Mouse (Mus musculus) granulocyte monocyte progenitor cell, adult 5-6 weeks (primary cell): ENCODE measurements at regions not wholly inside any gene's neighbourhood (a gene's known extent, or its start where the extent isn't known, plus 50 kb on each side); places are given as distances from the start of the nearest gene placed in this dataset.

Source experiments
- ATAC-seq: replicated peaks from 2 replicates; pipeline ENCODE4 v1.8.0; 2016; ENCODE audit warnings: mild to moderate bottlenecking, moderate TSS enrichment, inconsistent platforms; ENCODE audit not compliant: poor library complexity, severe bottlenecking

DNA sequence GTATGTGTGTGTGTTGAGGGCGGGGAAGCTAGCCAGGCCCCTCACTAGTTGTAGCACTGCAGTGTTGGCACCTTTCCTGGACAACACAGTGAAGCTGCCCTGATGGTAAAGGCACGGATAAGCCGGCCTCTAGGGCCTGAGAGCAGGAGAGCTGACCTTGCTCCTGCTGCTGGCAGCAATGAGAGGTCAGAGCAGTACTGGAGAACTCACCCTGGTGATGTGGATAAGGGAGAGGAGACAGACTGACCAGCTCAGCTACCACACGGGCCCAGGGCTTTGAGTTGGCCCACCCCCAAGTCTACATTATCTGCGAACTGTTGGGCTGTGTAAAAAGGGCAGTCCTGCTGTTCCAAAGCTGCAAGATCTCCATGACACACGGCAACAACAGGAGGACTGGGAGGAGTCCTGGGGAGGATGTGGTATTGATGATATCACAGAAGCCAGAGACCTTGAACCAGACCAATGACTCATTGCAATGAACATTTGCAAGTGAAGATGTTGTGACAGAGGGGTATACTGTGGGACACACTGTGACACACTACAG lies 131.4 kb upstream of the Map1b start:
- ATAC-seq = no peak; the same call in 1 of the 2 replicates

DNA sequence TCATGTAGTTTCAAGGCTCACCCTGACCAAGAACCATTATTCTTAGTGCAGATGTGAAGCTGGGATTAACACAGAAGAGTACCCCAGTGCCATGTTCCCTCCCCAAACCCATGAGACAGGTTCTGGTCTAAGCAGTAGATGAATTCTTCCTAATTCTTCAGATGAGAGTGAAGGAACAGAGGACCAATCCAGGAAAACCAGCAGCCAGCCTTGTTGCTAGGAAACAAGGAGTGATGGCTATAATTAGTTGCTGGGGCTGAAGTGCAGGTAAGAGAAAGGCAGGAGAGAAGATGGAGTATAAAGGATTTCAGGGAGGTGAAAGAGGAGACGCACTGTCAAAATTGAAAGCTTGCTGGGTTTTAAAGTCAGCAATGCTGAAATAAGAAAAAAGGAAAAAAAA lies 128.4 kb upstream of the Map1b start:
- ATAC-seq = no peak

GRCm38 (mm10) chr13:99642811-99643210 lies 126.5 kb upstream of the Map1b start:
- ATAC-seq = no peak

DNA sequence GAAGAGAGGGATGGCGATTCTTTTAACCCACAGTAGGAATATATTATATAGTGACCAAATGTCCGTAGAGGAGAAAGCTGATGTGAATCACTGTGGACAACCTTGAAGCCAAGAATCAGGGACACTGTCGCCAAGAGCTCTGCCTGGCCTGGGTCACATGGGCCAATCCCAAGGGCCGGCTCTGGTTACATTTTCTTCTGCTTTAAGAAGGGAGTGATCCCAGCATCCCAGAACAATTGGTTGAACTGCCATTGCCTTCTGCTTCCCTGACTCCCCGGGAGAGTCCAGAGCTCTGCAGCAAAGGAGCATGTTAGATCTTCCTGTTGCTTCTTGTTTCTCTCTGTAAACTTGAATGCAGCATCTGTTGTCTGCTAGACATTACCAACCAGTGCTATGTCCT lies 126.0 kb upstream of the Map1b start:
- ATAC-seq = no peak

- no peak for ATAC-seq
Observed at GRCm38 (mm10) chr13:99641386-99642165, 125.2 kb upstream of the Map1b start.

DNA sequence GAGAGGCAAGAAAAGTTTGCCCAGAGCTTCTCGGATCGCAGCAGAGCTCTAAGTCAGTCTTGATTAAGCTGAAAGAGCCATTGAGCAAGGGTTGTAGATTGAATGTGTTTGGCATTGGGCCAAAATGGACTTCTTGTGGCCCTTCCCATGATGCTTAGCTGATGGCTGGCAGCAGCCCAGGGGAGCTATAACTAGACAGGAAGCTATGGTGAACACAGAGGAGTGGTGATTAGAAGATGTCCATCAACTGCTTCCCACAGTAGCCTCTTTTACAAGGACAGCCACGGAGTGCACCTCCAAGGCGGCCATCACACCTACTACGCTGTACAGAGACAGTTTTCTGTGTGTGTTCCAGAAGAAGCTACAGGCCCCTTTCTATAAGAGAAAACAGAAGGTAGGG lies 116.4 kb upstream of the Map1b start:
- no peak for ATAC-seq

GRCm38 (mm10) chr13:99630800-99631199 lies 114.5 kb upstream of the Map1b start:
- ATAC-seq = no peak

DNA sequence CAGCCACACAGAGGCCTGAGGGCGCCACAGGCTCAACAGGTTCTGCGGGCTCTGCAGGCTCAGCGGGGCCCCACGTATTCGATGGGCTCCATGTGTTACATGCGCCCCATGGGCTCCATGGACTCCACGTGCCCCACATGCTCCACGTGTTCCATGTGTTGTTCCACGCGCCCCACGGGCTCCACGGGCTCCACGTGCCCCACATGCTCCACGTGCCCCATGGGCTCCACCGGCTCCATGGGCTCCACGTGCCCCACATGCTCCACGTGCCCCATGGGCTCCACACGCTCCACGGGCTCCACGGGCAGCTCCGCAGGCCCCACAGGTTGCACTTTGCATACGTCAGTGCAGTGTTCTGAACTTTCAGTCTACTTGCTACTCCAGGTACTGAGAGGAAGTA lies 114.0 kb upstream of the Map1b start:
- no peak for ATAC-seq

DNA sequence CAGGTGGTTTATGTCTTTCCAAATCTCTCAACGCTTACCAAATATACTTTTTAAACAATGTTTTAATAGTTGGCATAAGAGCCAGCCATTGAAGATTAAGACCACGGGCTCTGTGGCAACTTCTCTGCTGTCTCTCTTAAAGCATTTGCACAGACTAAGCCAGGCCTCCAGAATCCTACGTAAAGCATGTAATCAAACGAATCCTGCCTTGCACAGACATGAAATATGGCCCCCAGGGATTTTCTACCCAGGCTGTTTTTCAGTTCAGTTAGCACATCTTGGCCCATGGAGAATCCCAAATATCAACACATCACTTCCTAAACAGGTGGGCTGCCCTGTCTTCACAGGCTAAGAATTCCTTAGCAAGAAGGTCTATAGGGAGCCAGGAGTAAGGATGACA lies 108.9 kb upstream of the Map1b start:
- no peak for ATAC-seq

- no peak for ATAC-seq
Observed at GRCm38 (mm10) chr13:99618332-99618731, 102.0 kb upstream of the Map1b start.

DNA sequence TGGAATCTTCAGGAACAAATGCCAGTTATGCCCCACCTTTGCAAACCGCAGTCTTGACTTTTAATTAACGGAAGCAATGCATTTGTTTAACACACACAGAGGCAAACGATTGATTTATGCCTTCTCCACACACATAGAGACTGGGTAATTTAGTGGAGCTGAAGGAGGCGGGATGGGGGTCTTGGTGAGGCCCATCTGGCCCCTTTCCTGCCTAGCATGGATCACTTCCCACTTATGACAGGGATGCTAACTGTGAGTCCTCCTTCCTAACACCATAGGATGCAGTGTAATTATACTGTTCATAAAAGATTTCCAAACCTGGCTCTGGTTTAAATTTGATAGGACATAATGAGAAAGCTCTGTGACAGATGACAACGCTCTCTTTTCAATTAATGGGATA lies 101.1 kb upstream of the Map1b start:
- no peak for ATAC-seq

GRCm38 (mm10) chr13:99611715-99612494 lies 95.6 kb upstream of the Map1b start:
- ATAC-seq = no peak

DNA sequence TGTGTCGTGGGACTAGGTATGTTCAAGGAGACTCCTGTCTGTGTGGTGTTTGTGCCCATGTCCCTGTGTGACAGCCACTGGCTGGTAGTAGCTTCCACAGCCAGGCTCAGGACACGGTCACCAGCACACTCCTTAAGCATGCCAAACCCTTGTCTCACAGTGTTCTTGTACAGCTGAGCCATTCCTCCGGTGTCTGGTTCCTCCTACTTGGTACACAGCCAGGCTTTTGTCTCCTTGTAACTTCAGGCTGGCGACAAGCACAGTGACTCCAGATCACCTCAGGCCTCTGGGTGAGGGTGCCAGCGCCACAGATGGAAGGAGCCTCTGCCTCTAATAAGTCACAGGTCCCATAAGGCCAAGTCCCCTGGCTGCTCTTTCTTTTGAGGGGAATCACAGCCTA lies 94.2 kb upstream of the Map1b start:
- no peak for ATAC-seq

- no peak for ATAC-seq
Observed at GRCm38 (mm10) chr13:99609151-99610146, 93.1 kb upstream of the Map1b start.

DNA sequence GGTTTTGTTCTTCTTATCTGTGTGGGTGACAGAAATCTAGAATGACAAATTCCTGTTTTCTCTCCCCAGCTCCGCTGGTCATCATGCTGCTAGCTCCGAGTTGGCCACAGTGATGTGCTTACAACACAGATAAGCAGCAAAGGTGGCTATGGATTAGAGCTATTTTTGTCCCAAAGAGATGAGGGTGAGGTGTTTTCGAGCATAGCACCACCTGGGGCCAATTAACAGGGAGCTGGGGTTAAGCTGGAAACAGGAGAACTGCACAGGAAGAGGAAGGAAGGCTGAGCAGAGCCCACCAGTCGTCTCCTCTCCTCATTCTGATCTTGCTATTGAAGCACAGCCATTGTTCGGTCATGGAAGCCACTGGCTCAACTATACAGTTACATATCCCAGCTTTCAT lies 92.3 kb upstream of the Map1b start:
- no peak for ATAC-seq

GRCm38 (mm10) chr13:99607208-99607607 lies 90.9 kb upstream of the Map1b start:
- no peak for ATAC-seq

- ATAC-seq = no peak
Observed at GRCm38 (mm10) chr13:99606606-99606990, 90.3 kb upstream of the Map1b start.

DNA sequence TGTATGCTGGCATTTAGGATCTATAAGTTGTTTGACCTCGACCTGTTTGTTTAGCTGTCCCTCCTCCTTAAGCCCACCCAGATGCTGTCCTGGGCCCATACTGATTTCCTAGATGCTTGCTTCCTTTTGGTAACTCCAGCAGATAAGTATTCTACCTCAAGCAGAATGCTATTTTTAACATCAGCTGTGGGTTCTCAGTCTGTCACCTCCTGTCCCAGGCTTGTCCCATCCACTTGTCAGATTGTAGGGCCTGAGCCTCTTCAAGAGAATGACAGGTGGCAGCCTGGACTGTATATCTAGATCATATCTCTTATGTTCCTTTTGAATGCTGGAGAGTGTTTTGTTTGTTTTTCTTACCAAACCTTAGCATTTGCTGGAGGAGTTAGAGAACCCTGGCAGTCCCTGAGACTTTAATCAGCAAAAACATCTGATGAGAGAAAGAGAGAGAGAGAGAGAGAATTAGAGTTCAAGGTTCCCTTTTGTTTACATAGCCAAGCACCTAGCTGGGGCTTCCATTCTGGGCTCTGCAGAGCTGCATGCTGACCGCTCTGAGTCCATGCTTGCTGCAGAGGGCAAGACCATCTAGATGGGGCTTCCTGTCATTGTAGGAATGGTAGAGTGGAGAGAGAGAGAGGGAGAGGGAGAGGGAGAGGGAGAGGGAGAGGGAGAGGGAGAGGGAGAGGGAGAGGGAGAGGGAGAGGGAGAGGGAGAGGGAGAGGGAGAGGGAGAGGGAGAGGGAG lies 89.7 kb upstream of the Map1b start:
- no peak for ATAC-seq

GRCm38 (mm10) chr13:99597891-99598290 lies 81.6 kb upstream of the Map1b start:
- no peak for ATAC-seq
